Mouse (Mus musculus) heart, embryonic 10.5 days (tissue): ENCODE data around the gene Gm20388. TPM values are rescaled to one million over a fixed set of nuclear protein-coding genes. Genes with fewer than 3 reads are reported as not detected.
"Not testable (repeated sequence)": the region's sequence is repeated elsewhere in the genome, so short reads cannot be mapped to it uniquely, and the experiment has no call there.

Experiments
- DNase-seq: peaks from one replicate; pipeline ENCODE4 v3.0.0-alpha.2; 2017; ENCODE audit warnings: low spot score
- H3K27ac ChIP-seq: fragments of 300-500 bp; sonication (generic); 2 replicates; pipeline ENCODE4 v1.5.1; 2016; ENCODE audit warnings: mild to moderate bottlenecking
- H3K27me3 ChIP-seq: fragments of 300-500 bp; sonication (generic); 2 replicates; pipeline ENCODE4 v1.6.1; 2016; ENCODE audit warnings: mild to moderate bottlenecking; ENCODE audit not compliant: poor library complexity, insufficient read depth, severe bottlenecking
- H3K36me3 ChIP-seq: fragments of 300-500 bp; sonication (generic); 2 replicates; pipeline ENCODE4 v1.6.1; 2016; ENCODE audit warnings: mild to moderate bottlenecking, moderate library complexity
- H3K4me1 ChIP-seq: fragments of 300-500 bp; sonication (generic); 2 replicates; pipeline ENCODE4 v1.6.1; 2016; ENCODE audit warnings: mild to moderate bottlenecking
- H3K4me3 ChIP-seq: fragments of 300-500 bp; sonication (generic); 2 replicates; pipeline ENCODE4 v1.5.1; 2016; ENCODE audit warnings: mild to moderate bottlenecking, moderate library complexity
- H3K9me3 ChIP-seq: fragments of 300-500 bp; sonication (generic); 2 replicates; pipeline ENCODE4 v1.6.1; 2016; ENCODE audit warnings: mild to moderate bottlenecking, moderate library complexity
- WGBS: fragments of 180-500 bp; shearing (Covaris S2); methylation state at CpG from one replicate; pipeline ENCODE4 v1.1.7; 2016; 5-methylcytosine and 5-hydroxymethylcytosine counted together
- polyA plus RNA-seq: library from polyadenylated mRNA; unstranded; fragments of >200 nt; fragmentation: Nextera tagmentation; extraction: Ambion mirVana; gene quantifications from 2 replicates; pipeline ENCODE4 v1.2.1, GENCODE M21; 2016

Gm20388 gene
- polyA plus RNA-seq, 1 experiment from 2014 or later, result 4.5 TPM

DNA sequence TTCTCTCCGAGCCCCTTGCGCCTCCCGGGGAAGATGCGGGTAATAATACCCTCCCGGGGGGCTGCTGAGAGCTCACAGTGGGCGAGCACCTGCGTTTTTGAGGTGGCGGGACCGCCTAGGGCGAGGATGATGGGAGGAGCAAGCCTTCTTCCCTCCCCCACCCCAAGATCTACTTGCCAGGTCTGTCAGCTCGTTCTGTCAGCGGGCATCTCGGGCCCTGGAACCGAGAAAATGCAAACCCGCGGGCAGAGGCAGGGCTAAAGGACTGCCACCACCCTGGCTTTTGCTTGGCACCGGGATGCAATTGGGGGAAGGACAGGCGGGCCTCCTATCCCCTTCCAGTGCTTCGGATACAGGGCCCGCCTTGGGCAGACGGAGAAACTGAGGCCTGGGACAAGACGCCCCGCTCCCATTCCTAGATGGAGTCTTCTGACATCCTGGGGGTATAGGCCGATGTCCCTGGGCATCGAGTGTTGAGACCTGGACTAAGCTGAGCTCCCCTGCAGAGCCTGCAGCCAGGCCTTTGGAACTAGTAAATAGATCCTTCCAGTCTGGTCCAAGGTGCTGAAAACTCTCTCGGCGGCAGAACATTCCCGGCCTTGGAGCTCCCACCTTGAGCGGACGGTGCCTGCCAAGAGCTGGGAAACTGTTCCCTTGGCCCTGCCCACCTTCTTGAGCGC lies 1742.8 kb downstream of the Gm20388 start:
- 2% methylated on average over 31 of the region's 31 CpGs for WGBS
- DNase-seq, result no peak
- Histone ChIP-seq H3K4me1 (peaks cover 52% of the 10 kb centered on the region), H3K9me3 (no peaks in the 10 kb centered on the region), H3K36me3 (peaks cover 6% of the 10 kb centered on the region; the same call in 1 of the 2 replicates), H3K27me3 (peaks cover 8% of the 10 kb centered on the region; the same call in 1 of the 2 replicates), H3K27ac (peak overlapping the region; percentile 94), H3K4me3 (peak overlapping the region; percentile 88)

DNA sequence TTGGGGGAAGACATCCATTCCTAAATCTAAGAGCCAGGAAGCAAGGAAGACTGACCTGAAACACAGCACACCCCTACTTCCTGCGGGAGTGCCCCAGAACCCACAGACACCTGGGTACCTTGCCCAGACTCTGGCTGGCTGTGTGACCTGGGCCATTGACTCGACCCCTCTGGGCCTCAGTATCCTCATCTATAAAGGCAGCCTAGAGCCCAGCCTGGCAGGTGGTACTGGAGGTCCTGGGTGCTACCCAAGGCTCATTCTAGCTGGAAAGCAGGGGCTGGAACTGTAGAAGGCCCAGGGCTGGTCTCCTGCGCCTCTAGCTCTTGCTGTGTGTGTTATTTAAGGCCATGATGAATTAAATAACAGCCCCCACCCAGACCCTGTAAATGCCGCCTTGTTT lies 1743.5 kb downstream of the Gm20388 start:
- Histone ChIP-seq H3K9me3 (no peaks in the 10 kb centered on the region), H3K27me3 (peaks cover 8% of the 10 kb centered on the region; the same call in 1 of the 2 replicates), H3K4me3 (peak overlapping the region; percentile 88), H3K4me1 (peaks cover 50% of the 10 kb centered on the region), H3K27ac (no peak overlapping the region), H3K36me3 (peaks cover 6% of the 10 kb centered on the region; the same call in 1 of the 2 replicates)
- 85% methylated on average over 4 of the region's 4 CpGs for WGBS
- no peak for DNase-seq

DNA sequence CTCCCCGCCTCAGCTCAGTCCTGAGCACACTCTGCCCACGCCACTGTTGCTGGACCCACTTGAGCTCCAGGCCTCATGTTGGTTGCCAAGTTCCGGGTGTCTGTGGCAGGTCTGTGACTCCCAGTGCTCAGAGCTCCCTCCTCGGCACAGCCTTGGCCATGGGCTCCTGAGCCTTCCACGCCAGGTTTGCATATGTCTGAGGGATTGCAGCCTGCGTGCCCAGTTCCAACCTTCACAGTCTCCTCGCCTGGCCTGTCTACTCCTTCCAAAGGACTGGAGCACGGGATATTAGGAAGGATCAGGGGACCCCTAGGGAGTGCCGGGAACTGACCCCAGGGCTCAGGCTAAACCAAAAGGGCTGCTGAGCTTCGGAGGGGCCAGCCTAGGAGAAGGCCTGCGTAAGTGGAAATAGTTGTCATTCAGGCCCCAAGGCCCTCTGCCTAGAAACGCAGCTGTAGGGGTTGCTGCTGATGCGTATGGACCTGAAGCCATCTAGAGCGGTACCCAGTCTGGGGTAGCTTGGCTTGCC lies 1744.4 kb downstream of the Gm20388 start:
- peaks cover 43% of the 10 kb centered on the region for H3K4me1 ChIP-seq
- no peak overlapping the region for H3K27ac ChIP-seq
- H3K27me3 ChIP-seq, result peaks cover 8% of the 10 kb centered on the region; the same call in 1 of the 2 replicates
- WGBS, result 79% methylated on average over 14 of the region's 14 CpGs
- no peak for DNase-seq
- H3K4me3 ChIP-seq, result no peak overlapping the region
- H3K9me3 ChIP-seq, result no peaks in the 10 kb centered on the region
- peaks cover 5% of the 10 kb centered on the region; the same call in 1 of the 2 replicates for H3K36me3 ChIP-seq

DNA sequence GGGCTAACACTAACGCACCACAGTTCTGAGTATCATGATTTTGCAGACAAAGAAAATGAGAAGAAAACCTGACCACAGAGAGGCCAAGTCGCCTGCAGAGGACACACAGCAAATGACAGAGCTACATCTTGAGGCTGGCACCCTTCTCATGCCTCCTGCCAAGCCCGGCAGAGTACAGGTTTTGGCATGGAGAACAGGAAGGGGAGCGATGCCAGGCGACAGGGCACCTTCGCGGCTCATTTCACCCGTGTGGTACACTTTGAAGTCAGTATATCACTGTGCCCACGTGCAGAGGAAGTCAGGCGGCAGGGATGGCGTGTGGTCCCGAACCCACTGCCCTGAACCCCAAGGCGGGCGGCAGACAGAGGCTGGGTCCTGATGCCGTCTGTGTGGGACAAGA lies 1750.0 kb downstream of the Gm20388 start:
- DNase-seq, result no peak
- H3K36me3 ChIP-seq, result no peaks in the 10 kb centered on the region
- 0 out of 2 replicates have a peak, but pooled peaks cover under 1% of the 10 kb centered on the region for H3K27me3 ChIP-seq
- no peak overlapping the region; the same call in 1 of the 2 replicates for H3K27ac ChIP-seq
- H3K4me1 ChIP-seq, result peaks cover 32% of the 10 kb centered on the region
- H3K9me3 ChIP-seq, result no peaks in the 10 kb centered on the region
- H3K4me3 ChIP-seq, result no peak overlapping the region
- WGBS, result 77% methylated on average over 15 of the region's 15 CpGs

- Histone ChIP-seq H3K27ac (no peak overlapping the region), H3K9me3 (no peaks in the 10 kb centered on the region), H3K4me1 (peaks cover 36% of the 10 kb centered on the region), H3K36me3 (no peaks in the 10 kb centered on the region), H3K4me3 (no peak overlapping the region), H3K27me3 (no peaks in the 10 kb centered on the region)
- no peak for DNase-seq
- 69% methylated on average over 18 of the region's 18 CpGs for WGBS
Measured at GRCm38 (mm10) chr8:121661631-121662357, 1751.2 kb downstream of the Gm20388 start.

DNA sequence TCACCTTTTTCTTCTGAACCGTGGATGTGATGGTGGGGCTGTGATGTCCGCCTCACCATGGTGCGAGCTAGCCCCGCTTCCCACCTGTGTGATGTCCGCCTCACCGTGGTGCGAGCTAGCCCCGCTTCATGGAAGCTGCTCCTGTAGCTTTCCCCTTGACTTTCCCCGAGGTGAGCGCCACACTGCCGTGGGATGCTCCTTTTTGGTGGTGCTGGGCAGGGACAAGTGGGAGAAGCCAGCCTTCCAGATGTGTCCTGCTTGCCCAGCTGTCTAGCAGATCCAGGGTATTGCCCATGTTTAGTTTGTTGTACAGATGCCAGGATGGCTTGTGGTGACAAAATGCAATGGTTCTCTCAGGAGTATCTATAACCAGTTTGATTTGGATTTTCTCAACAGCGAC lies 1752.5 kb downstream of the Gm20388 start:
- Histone ChIP-seq H3K27ac (no peak overlapping the region), H3K4me3 (no peak overlapping the region), H3K9me3 (no peaks in the 10 kb centered on the region), H3K27me3 (no peaks in the 10 kb centered on the region), H3K36me3 (no peaks in the 10 kb centered on the region), H3K4me1 (peaks cover 37% of the 10 kb centered on the region)
- 91% methylated on average over 12 of the region's 12 CpGs for WGBS
- DNase-seq, result no peak

- Histone ChIP-seq H3K27me3 (peaks cover 10% of the 10 kb centered on the region), H3K4me3 (peak overlapping the region; percentile 47), H3K4me1 (peaks cover 56% of the 10 kb centered on the region), H3K9me3 (no peaks in the 10 kb centered on the region), H3K27ac (peak overlapping the region; percentile 91), H3K36me3 (no peaks in the 10 kb centered on the region)
- peak; percentile 91 for DNase-seq
- 3% methylated on average over 16 of the region's 16 CpGs for WGBS
Measured at GRCm38 (mm10) chr8:121665329-121665728, 1754.7 kb downstream of the Gm20388 start.

DNA sequence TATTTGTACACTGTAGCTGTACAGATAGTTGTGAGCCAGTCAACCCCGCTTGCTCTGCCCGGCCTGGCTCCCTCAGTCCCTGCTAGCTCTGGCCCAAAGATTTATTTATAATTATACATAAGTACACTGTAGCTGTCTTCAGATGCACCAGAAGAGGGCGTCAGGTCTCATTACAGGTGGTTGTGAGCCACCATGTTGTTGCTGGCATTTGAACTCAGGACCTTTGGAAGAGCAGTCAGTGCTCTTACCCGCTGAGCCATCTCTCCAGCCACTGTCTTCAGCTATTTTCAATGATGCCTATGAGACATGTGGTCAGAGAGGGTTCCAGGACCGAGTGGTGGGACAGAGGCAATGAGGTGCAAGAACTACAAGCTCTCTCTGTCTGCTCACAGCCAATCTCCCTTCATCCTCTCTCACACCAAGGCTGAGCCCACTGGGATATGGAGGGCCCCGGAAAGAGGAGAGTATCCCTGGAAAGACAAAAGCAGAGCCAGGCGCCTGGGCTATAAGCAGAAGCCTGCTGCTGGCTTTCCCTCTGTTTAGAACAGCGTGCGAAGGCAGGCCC lies 1757.4 kb downstream of the Gm20388 start:
- H3K27me3 ChIP-seq, result peaks cover 10% of the 10 kb centered on the region
- not testable (repeated sequence) for DNase-seq, H3K4me3 ChIP-seq, H3K36me3 ChIP-seq, H3K9me3 ChIP-seq
- peaks cover 46% of the 10 kb centered on the region for H3K4me1 ChIP-seq
- H3K27ac ChIP-seq, result peak overlapping the region; percentile 54
- WGBS, result 60% methylated on average over 9 of the region's 9 CpGs

DNA sequence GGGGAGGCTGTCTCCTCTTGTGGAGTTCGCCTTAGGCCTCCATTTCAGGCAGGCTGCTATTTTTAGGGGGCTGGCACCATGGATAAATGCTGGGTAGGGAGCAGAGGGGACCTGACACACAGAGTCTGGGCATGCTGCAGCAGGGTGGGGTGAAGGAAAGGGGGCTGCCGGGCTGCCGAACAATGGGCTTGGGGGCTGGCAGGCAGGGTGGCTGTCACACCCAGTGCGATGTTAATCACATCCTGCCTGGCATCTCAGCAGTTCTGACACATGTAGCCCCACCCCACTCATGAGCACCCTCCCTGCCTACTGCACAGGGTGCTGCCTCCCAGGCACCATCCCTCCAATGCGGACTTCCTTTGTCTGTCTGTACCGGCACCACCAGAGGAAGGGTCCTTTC lies 1757.9 kb downstream of the Gm20388 start:
- Histone ChIP-seq H3K36me3 (no peaks in the 10 kb centered on the region), H3K9me3 (no peaks in the 10 kb centered on the region), H3K27ac (peak overlapping the region; percentile 54), H3K27me3 (peaks cover 10% of the 10 kb centered on the region), H3K4me3 (no peak overlapping the region), H3K4me1 (peaks cover 50% of the 10 kb centered on the region)
- DNase-seq, result no peak
- WGBS, result 35% methylated on average over 6 of the region's 6 CpGs

DNA sequence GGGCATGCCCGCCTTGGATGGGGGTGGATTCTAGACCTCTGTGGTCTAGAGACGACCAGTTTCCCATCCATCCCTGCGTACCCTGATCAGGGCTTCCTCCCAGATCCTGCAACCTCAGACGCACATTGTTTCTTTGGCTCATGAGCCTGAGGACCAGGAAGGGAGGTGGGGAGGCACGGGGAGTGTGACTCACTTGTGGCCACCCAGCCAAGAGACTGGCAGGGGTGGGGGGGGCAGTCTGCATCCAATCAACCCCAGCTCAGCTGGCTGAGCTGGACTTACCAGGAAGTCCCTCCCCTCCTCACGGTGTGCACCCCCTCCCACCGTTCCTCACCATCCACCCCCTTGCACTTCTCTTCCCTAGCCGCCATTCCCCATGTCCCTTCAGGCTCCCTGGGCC lies 1758.6 kb downstream of the Gm20388 start:
- no peak for DNase-seq
- peak overlapping the region; percentile 54 for H3K27ac ChIP-seq
- 14% methylated on average over 8 of the region's 8 CpGs for WGBS

DNA sequence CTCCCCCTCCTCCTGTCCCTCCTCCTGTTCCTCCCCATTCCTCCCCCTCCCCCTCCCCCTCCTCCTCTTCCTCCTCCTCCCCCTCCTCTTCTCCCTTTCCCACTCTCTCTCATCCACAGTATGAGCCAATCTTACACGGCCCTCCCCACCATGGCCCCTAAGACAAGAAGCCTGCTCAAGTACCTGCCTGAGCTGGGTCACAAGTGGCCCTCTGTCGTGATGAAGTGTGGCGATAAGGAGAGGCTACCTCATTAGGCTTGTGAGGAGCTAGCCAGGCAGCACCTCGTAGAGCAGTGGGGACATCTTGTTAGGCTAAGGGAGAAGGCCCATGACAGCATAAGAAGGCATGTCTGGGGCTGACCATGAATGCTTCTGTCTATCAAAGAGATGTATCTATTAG lies 1762.5 kb downstream of the Gm20388 start:
- DNase-seq, result no peak
- H3K4me3 ChIP-seq, result no peak overlapping the region
- 37% methylated on average over 4 of the region's 4 CpGs for WGBS
- H3K27me3 ChIP-seq, result peaks cover 15% of the 10 kb centered on the region
- H3K36me3 ChIP-seq, result no peaks in the 10 kb centered on the region
- no peaks in the 10 kb centered on the region for H3K9me3 ChIP-seq
- H3K4me1 ChIP-seq, result peaks cover 35% of the 10 kb centered on the region
- H3K27ac ChIP-seq, result no peak overlapping the region

More for the DNA sequence above, 1758.6 kb downstream of the Gm20388 start:
- Histone ChIP-seq H3K27me3 (peaks cover 10% of the 10 kb centered on the region), H3K4me1 (peaks cover 51% of the 10 kb centered on the region), H3K36me3 (no peaks in the 10 kb centered on the region), H3K9me3 (no peaks in the 10 kb centered on the region), H3K4me3 (peak overlapping the region; percentile 5; the same call in 1 of the 2 replicates)

GRCm38 (mm10) chr8:121673917-121674316 lies 1763.3 kb downstream of the Gm20388 start:
- no peak overlapping the region for H3K27ac ChIP-seq
- 70% methylated on average over 5 of the region's 5 CpGs for WGBS
- peaks cover 27% of the 10 kb centered on the region for H3K4me1 ChIP-seq
- H3K36me3 ChIP-seq, result no peaks in the 10 kb centered on the region
- no peak for DNase-seq
- H3K4me3 ChIP-seq, result no peak overlapping the region
- H3K27me3 ChIP-seq, result peaks cover 11% of the 10 kb centered on the region; the same call in 1 of the 2 replicates
- no peaks in the 10 kb centered on the region for H3K9me3 ChIP-seq

- no peaks in the 10 kb centered on the region for H3K9me3 ChIP-seq
- WGBS, result 50% methylated on average over 5 of the region's 5 CpGs
Measured at GRCm38 (mm10) chr8:121674524-121674923, 1763.9 kb downstream of the Gm20388 start.

More at GRCm38 (mm10) chr8:121674524-121674923, 1763.9 kb downstream of the Gm20388 start:
- Histone ChIP-seq H3K27me3 (peaks cover 11% of the 10 kb centered on the region; the same call in 1 of the 2 replicates), H3K4me1 (peaks cover 21% of the 10 kb centered on the region), H3K36me3 (no peaks in the 10 kb centered on the region), H3K27ac (no peak overlapping the region), H3K4me3 (no peak overlapping the region)
- no peak for DNase-seq
